ENCODE assay signal across 8 mouse cellular contexts in genomic region chr2:170222819-170223218, GRCm38 (mm10).
DNase-seq lines count a peak whose midpoint lies in the region; ATAC-seq and TF ChIP-seq lines count a peak whose summit lies in the region.

No protein-coding gene starts in this region.

- no peaks in the 10 kb centered on the region for H3K9me3 ChIP-seq in lung, embryonic 14.5 days (ENCODE audit: low read depth, low read length)
- no peaks in the 10 kb centered on the region for H3K9me3 ChIP-seq in embryonic facial prominence, embryonic 11.5 days (replicated peaks; ENCODE audit: control insufficient read depth, low read length)
- H3K9me3 ChIP-seq in hindbrain, embryonic 15.5 days = no peaks in the 10 kb centered on the region
- no peaks in the 10 kb centered on the region for H3K9me3 ChIP-seq in midbrain, embryonic 14.5 days (ENCODE audit: control insufficient read depth, low read length)

- peak overlapping the region; percentile 41 for H3K9ac ChIP-seq in lung, embryonic 14.5 days
- H3K9ac ChIP-seq in embryonic facial prominence, embryonic 11.5 days (replicated peaks; ENCODE audit: low read length) = peak overlapping the region; percentile 53
- H3K9ac ChIP-seq in hindbrain, embryonic 15.5 days = no peak overlapping the region
- H3K9ac ChIP-seq in midbrain, embryonic 14.5 days (replicated peaks; ENCODE audit: low read length) = 0 out of 2 replicates have a peak overlapping the region, but pooled peaks have one; percentile 13

- WGBS in lung, embryonic 14.5 days = 1% methylated on average over 6 of the region's 6 CpGs
- WGBS in lung, adult 2 months = 11% methylated on average over 6 of the region's 6 CpGs
- 0% methylated on average over 6 of the region's 6 CpGs for WGBS in embryonic facial prominence, embryonic 11.5 days
- WGBS in hindbrain, embryonic 15.5 days = under 1% methylated on average over 6 of the region's 6 CpGs
- under 1% methylated on average over 6 of the region's 6 CpGs for WGBS in midbrain, embryonic 14.5 days

- ATAC-seq in lung, embryonic 14.5 days (ENCODE audit: insufficient read depth) = no peak
- no peak for ATAC-seq in embryonic facial prominence, embryonic 11.5 days (replicated peaks; ENCODE audit: insufficient number of reproducible peaks, low FRiP score, low TSS enrichment, low read depth)
- ATAC-seq in hindbrain, embryonic 15.5 days (ENCODE audit: low FRiP score, low read depth) = no peak
- no peak for ATAC-seq in midbrain, embryonic 14.5 days (ENCODE audit: low FRiP score, low TSS enrichment)

- DNase-seq in lung, embryonic 14.5 days = peak; percentile 76
- DNase-seq in lung, adult 2 months = no peak
- DNase-seq in embryonic facial prominence, embryonic 11.5 days (ENCODE audit: low spot score) = peak; percentile 60
- DNase-seq in midbrain, embryonic 14.5 days = peak; percentile 75
- DNase-seq in urinary bladder, postnatal 10 days (ENCODE audit: low spot score) = no peak
- DNase-seq in kidney, adult 18-20 months = no peak
- DNase-seq in left cerebral cortex, postnatal 4 days = no peak

- intact Hi-C loops in left cerebral cortex, postnatal 4 days (cut with DNase I) = no loop called here

- H3K36me3 ChIP-seq in lung, embryonic 14.5 days (ENCODE audit: insufficient read depth) = no peaks in the 10 kb centered on the region
- H3K36me3 ChIP-seq in embryonic facial prominence, embryonic 11.5 days (replicated peaks; ENCODE audit: control insufficient read depth, insufficient read depth, low read depth, low read length) = no peaks in the 10 kb centered on the region
- H3K36me3 ChIP-seq in hindbrain, embryonic 15.5 days = no peaks in the 10 kb centered on the region
- no peaks in the 10 kb centered on the region for H3K36me3 ChIP-seq in midbrain, embryonic 14.5 days (ENCODE audit: control insufficient read depth, insufficient read depth, low read length)

- peak overlapping the region; percentile 51 for H3K4me2 ChIP-seq in lung, embryonic 14.5 days
- peak overlapping the region; percentile 23 for H3K4me2 ChIP-seq in embryonic facial prominence, embryonic 11.5 days (ENCODE audit: low read depth, low read length)
- peak overlapping the region; percentile 20 for H3K4me2 ChIP-seq in hindbrain, embryonic 15.5 days
- H3K4me2 ChIP-seq in midbrain, embryonic 14.5 days (ENCODE audit: low read length) = peak overlapping the region; percentile 17; the same call in 1 of the 2 replicates

- H3K4me1 ChIP-seq in lung, embryonic 14.5 days (ENCODE audit: insufficient read depth) = peaks cover 30% of the 10 kb centered on the region
- peaks cover 16% of the 10 kb centered on the region for H3K4me1 ChIP-seq in lung, adult 2 months (ENCODE audit: control insufficient read depth, insufficient read depth, low read length)
- peaks cover 10% of the 10 kb centered on the region for H3K4me1 ChIP-seq in embryonic facial prominence, embryonic 11.5 days (ENCODE audit: control insufficient read depth, insufficient read depth, low read length)
- peaks cover 57% of the 10 kb centered on the region for H3K4me1 ChIP-seq in hindbrain, embryonic 15.5 days (replicated peaks)
- peaks cover 53% of the 10 kb centered on the region for H3K4me1 ChIP-seq in midbrain, embryonic 14.5 days (ENCODE audit: control insufficient read depth, insufficient read depth, low read length)

- TF ChIP-seq CTCF in lung, embryonic 14.5 days (IDR thresholded peaks at IDR 0.05; ENCODE audit: low read depth) = no peak
- no peak for TF ChIP-seq CTCF in lung, adult 2 months (IDR thresholded peaks at IDR 0.05; ENCODE audit: insufficient read depth, low read length)

- no peak overlapping the region for H3K4me3 ChIP-seq in lung, embryonic 14.5 days (ENCODE audit: low read depth, low read length)
- H3K4me3 ChIP-seq in lung, adult 2 months (replicated peaks; ENCODE audit: extremely low read depth, low read depth, low read length) = no peak overlapping the region
- no peak overlapping the region for H3K4me3 ChIP-seq in embryonic facial prominence, embryonic 11.5 days (ENCODE audit: low read depth, low read length)
- no peak overlapping the region for H3K4me3 ChIP-seq in hindbrain, embryonic 15.5 days
- no peak overlapping the region for H3K4me3 ChIP-seq in midbrain, embryonic 14.5 days (replicated peaks; ENCODE audit: low read depth, low read length)

- TF ChIP-seq POLR2A in lung, adult 2 months (IDR thresholded peaks at IDR 0.05; ENCODE audit: borderline replicate concordance, extremely low read depth, low read depth, low read length) = no peak

- H3K27ac ChIP-seq in lung, embryonic 14.5 days (ENCODE audit: low read depth) = peak overlapping the region; percentile 85
- peak overlapping the region; percentile 47; the same call in 1 of the 2 replicates for H3K27ac ChIP-seq in embryonic facial prominence, embryonic 11.5 days (replicated peaks; ENCODE audit: low read depth, low read length)
- peak overlapping the region; percentile 44 for H3K27ac ChIP-seq in hindbrain, embryonic 15.5 days (replicated peaks)
- 0 out of 2 replicates have a peak overlapping the region, but pooled peaks have one; percentile 0 for H3K27ac ChIP-seq in midbrain, embryonic 14.5 days (replicated peaks; ENCODE audit: low read depth, low read length)

- no peaks in the 10 kb centered on the region for H3K27me3 ChIP-seq in lung, embryonic 14.5 days (ENCODE audit: insufficient read depth, low read length)
- no peaks in the 10 kb centered on the region for H3K27me3 ChIP-seq in embryonic facial prominence, embryonic 11.5 days (ENCODE audit: control insufficient read depth, insufficient read depth, low read length)
- H3K27me3 ChIP-seq in hindbrain, embryonic 15.5 days = no peaks in the 10 kb centered on the region
- no peaks in the 10 kb centered on the region for H3K27me3 ChIP-seq in midbrain, embryonic 14.5 days (ENCODE audit: control insufficient read depth, insufficient read depth, low read length)

Comparison
In these comparisons a context has a peak if more than half of its experiments do, and no peak if none do; other contexts are left out.
1. DNase-seq: peak in lung, embryonic 14.5 days (single experiment), embryonic facial prominence, embryonic 11.5 days (single experiment) and midbrain, embryonic 14.5 days (single experiment); none in lung, adult 2 months (single experiment), urinary bladder, postnatal 10 days (single experiment), kidney, adult 18-20 months (single experiment) and left cerebral cortex, postnatal 4 days (single experiment).
2. H3K27ac ChIP-seq: peak in every context shown above with its lines; median percentile 85 in lung, embryonic 14.5 days; 47 in embryonic facial prominence, embryonic 11.5 days; 44 in hindbrain, embryonic 15.5 days; 0 in midbrain, embryonic 14.5 days.
3. Peak in every context shown above with its lines, with median percentiles within 50 percentile points of each other: H3K4me2 ChIP-seq.